Mouse (Mus musculus) monocyte, adult 5-6 weeks (primary cell): Measurements from ENCODE around the gene Sox1. TPM values are rescaled to one million over a fixed set of nuclear protein-coding genes. Genes with fewer than 3 reads are reported as not detected.

Experiments used
- ATAC-seq: fragments of 153-309, 156-312 bp; replicated peaks from 2 replicates; pipeline ENCODE4 v1.8.0; 2017; ENCODE audit warnings: mild to moderate bottlenecking; ENCODE audit not compliant: low TSS enrichment, insufficient number of reproducible peaks, severe bottlenecking, poor library complexity, low FRiP score
- total RNA-seq: library from RNA; stranded (forward); fragments of 200-1000, 200-491, 200-594 nt; gene quantifications from 3 replicates; pipeline ENCODE4 v1.2.3, GENCODE M21; 2017

The Sox1 gene
- total RNA-seq, 1 experiment from 2014 or later: not detected

DNA sequence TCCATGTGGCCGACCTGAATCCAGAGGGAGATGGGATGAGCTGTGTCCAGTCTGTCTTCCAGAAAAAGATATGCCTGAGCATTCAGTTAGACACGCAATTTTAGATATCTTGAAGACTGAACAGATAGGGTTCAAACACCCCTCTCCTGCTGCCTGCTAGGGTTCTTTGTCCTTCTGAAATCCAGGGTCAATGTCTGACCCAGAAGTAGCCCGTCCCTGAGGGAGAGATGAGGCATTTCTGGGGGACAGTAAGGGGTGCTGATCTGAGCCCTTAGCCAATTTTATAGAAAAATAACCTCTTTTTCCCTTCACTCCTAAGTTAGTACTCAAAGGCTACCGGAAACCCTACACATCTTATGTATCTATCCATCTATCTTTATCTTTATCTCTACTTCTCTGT, 7.2 kb upstream of the Sox1 start:
- no peak for ATAC-seq

DNA sequence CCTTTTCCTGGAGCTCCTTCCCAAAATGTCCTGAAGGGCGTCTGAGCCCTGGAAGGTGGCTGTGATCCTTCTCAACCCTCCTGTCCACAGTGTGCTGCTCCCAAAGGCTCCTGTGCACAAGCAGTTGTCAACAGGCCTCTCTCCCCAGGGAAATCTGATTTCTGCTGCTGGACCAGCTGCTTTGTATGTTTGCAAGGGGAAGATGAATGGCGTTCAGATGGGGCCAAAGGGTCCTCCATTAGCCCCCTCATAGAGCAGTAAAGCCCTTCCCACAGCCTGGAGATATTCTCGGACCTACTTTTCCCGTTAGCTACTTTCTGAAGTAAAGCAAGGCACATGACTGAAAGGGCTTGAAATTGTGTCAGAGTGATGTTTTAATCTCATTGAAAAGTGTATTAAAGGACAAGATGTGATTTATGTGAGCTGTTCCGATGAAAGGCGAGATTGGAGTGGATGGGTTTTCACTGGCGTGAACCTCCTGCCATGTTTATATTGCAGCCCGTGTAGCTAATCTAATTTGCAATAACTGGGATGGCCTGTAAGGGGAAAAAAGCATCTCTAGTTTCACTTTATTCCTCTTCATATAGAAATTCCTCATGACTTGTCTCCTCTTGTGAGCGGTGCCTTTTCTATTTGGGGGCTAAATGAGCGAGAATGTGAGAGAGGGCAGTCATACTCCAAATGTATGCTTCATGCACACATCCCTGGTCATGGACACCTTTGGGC, 6.5 kb upstream of the Sox1 start:
- no peak for ATAC-seq

DNA sequence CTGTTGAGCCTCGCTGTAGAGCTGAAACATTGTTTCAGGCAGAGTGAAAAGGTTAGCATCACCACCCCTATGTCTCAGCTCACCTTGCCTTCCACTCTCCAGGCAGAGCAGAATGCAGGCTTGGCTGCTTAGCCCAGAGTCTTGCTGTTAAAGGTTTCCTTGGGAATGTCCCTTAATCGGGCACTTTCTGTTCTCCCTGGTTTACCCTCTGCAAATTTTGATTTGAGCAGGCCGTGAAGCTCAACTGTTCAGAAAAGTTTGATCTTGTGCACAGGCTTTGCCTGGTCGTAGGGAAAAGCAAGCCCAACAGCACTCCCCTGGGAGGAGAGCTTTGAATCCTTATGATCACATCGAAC, 6.0 kb upstream of the Sox1 start:
- no peak for ATAC-seq

DNA sequence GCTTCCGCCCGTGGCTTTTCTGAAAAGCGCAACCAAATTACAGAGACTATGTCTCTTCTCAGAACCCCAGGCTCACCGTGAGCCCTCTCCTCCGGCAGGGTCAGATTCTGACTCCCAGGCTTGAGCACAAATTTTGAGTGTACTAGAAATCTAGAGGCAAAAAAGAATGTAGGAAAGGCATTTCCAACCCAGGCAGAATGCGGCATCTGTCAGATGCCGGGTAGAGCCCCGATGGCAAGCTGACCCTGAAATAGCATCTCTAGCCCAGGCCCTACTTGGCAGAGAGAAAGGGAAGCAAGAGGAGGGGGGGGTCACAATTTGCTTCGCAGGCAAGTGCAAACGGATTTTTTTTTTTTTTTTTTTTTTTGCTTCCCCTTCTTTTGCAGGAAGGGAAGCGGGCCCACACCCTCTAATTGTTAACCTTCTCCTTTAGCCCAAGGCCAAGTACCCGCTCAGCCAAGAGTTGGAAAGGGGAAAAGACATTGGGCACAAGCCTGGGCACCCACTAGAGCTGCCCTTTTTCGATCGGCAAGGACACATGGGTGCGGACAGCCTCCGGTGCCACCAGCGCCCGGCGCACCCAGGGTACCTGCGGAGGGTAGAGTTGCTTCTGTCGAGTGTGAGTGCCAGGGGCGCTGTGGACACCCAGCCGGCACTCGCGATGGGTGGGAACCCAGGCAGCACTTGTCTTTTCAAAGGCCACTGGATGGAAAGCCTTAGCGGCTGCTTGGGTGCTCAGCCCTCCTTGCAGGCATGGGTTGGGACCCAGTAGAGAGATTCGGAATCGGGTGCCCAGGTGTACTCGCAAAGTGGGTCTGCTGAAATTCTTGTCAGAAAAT, 5.1 kb upstream of the Sox1 start:
- no peak for ATAC-seq

DNA sequence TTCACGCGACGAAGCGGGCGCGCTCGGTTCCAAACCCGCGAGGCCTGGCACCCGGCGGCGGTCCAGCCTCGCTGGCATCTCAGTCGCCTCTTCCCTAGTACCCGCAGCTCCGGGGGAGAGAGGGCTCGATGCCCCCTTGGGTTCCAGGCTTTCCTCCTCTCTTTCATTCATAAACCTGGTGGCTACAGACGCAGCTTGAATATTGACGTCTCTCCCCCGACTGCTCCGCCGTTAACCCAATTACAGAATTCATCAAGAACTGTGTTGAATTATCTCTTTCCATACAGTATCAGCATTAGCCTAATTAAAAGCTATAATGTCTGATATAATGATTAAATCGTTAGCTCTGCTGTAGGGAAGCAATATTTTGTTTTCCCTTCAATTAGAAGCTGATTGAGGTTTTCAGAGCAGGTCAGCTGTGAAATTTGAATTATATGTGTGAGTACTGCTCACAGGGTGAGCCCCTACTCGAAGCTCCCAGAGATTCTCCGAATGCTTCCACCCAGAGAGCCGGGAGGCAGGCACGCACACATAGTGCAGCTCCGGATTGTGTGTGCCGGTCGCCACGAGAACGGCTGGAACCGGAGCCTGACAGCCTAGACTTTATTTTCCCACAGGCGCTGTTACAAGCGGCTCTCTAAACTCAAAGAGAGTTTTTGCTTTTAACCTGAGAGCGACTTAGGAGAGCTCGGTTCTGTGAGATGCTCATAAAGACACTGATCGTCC, 4.3 kb upstream of the Sox1 start:
- ATAC-seq: no peak

DNA sequence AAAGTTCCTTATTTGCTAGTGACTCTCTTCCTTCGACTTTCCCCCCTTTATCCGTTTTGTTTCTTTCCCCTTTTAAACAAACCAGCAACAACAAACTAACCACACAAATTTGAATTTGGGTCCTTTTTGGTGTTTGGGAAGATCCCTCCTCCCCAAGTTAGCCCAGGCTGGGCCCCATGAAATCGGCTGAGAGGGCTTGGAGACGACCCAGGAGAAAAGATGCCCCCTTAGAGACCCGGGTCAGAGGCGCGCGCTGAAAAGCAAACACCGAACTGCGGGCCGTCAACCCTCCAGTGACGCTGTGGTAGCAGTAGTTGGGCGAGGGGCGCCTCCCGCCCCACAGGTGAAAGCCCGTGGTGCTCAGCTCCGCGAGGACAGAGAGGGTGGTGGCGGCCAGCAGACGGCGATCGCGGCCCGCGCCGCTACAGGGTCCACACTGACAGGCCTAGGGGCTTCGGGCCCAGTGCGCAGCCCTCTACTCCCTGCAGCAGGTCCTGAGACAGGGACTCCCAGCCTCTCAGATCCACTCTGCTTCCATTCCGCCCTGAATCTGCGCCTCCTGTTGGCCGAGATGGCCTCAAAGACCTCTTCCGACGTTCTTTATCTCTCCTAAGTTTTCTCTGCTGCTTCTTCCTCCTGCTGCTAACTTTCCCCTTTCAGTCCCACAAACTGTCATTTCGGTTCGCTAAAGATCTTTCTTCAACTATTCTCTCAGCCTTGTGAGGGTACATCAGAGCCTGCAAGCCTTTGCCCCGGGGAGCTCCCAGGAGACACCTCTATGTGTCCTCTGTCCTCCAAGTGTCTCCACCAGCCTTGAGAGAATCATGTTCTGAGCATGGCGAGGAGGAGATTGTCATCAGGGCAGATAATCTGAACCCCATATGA, 3.5 kb upstream of the Sox1 start:
- ATAC-seq: no peak

DNA sequence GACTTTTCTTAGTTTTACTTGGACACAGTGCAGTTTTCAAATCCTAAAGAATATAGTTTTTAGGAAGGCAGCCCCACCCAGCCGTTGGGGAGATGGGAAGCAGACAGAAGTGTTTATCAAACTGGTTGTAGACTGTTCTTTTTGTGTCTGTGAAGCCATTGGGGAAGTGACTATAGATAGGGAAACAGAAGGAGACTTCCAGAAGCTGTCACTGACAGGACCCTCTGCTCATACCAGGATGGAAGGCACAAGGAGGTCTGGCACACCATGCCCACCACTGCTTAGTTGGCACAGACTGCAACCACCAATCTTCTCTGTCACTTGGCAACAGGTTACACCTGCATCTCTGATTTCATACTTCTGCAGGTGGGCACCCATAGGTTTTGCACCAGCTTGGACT, 2.3 kb upstream of the Sox1 start:
- no peak for ATAC-seq

DNA sequence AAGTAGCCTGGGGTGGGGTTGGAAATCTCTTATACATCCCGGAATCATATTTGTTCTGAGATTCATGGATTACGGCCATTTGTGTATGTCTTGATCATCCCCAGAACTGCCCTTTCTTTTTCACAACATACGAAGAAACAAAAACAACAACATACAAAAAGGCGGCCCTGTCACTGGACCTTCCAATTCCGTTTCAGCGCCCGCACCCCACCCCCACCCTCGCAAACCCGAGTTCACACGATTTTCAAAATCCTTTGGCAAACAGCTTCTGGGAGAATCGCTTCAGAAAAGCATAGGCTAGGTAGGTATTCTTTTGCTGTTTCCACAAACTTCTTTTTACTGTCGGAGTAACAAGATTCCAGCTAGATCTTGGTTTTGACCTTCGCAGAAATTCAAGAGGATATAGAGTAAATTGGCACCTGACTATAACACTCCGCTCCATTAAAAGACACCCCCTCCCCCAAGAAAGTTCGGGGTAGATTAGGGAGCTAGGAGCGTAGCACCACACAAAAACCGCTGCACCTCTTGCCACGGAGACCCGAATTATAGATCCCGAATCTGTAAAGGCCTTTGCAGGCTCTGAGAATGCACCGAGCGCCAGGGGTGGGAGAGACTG, 602 bp upstream of the Sox1 start:
- no peak for ATAC-seq

DNA sequence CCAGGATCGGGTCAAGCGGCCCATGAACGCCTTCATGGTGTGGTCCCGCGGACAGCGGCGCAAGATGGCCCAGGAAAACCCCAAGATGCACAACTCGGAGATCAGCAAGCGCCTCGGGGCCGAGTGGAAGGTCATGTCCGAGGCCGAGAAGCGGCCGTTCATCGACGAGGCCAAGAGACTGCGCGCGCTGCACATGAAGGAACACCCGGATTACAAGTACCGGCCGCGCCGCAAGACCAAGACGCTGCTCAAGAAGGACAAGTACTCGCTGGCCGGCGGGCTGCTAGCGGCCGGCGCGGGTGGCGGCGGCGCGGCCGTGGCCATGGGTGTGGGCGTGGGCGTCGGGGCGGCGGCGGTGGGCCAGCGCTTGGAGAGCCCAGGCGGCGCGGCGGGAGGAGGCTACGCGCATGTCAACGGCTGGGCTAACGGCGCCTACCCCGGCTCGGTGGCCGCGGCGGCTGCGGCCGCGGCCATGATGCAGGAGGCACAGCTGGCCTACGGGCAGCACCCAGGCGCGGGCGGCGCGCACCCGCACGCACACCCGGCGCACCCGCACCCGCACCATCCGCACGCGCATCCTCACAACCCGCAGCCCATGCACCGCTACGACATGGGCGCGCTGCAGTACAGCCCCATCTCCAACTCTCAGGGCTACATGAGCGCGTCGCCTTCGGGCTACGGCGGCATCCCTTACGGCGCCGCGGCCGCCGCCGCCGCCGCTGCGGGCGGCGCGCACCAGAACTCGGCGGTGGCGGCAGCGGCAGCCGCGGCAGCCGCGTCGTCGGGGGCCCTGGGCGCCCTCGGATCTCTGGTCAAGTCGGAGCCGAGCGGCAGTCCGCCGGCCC, 1.6 kb downstream of the Sox1 start:
- ATAC-seq: no peak

DNA sequence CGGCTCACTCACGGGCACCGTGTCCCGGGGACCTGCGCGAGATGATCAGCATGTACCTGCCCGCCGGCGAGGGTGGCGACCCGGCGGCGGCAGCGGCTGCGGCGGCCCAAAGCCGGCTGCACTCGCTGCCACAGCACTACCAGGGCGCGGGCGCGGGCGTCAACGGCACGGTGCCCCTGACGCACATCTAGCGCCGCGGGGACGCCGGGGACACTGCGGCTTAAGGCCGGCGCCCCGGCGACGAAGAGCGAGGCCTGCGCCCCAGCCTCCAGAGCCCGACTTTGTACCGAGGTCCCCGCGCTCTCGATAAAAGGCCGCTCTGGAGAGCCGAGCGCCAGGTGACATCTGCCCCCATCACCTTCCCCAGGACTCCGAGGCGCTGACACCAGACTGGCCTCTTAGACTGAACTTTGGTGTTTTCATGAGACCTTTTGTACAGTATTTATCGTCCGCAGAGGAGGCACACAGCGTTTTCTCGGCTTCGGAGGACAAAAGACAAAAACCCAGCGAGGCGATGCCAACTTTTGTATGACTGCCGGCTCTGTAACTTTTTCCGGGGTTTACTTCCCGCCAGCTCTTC, 2.3 kb downstream of the Sox1 start:
- no peak for ATAC-seq

DNA sequence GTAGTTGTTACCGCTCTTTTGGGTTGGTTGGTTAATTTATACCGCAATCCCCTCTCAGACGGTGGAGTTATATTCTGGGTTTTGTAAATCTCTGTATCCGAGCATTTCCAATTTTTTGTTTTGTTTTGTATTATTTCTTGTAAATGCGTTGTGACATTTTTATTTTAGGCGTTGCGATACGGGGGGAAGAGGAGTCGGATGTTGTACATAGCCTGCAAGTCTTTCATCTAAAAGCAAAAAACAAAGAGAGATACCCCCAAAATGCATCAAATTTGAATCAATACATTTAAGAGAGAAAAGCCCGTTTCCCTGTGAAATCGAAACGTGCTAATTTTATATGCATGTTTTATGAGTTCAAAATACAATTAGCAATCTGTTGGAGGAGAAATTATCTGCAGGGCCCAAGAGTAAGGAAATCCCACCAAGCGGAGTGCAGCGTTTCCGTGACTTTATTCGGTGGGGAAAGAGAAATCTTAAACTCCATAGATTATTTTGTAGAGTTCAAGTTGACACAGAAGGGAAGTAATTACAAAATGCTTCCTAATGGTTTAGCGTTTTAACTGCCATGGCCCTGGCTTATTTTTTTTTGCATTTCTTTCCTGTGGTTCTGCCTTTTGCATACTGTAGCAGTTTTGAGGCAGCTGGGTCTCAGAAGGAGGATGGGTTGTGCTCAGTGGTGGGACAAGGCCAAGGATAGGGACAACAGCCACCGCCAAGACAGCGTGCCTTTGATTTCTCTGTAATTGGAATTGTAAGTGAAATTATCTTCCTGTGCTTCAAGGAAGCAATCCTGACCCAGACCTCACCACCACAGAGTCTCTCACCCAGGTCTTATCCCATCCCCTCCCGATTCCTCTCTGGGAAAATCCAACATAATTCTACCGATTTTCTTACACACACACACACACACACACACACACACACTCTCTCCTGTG, 3.2 kb downstream of the Sox1 start:
- ATAC-seq: no peak

DNA sequence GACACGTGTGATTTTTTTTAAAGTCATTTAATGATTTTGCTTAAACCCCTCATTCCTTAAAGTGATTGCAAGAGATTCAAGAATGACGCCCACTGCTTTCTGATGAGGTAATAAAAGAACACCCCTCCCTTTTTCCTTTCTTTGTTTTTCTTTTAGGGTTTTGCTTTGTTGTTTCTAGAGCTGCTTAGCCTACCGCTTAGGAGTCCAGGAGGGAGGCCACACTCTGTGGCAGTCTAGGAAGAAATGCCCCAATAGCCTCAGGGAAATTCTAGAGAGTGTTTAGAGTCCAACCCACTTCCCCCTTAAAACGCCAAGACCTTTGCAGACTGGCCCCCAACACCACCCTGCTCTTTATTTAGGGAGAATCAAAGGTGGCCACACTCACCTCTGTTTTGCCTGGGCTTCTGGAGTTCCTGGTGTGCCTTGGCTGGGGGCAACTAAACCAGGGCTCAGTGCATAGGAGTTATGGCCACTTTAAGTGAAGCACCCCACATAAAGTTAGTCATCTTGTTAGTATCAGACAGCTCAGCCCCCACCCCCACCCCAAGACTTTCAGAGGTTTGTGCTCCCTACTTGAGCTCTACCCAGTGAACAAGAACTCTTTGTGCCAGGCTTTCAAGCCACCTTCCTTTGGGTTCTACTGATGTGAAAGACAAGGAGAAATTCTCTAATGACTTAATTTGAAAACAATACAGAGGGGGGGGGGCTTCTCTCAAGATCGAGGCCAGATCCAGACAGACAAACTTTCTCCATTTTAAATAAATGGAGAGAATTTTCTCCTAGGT, 4.5 kb downstream of the Sox1 start:
- no peak for ATAC-seq

DNA sequence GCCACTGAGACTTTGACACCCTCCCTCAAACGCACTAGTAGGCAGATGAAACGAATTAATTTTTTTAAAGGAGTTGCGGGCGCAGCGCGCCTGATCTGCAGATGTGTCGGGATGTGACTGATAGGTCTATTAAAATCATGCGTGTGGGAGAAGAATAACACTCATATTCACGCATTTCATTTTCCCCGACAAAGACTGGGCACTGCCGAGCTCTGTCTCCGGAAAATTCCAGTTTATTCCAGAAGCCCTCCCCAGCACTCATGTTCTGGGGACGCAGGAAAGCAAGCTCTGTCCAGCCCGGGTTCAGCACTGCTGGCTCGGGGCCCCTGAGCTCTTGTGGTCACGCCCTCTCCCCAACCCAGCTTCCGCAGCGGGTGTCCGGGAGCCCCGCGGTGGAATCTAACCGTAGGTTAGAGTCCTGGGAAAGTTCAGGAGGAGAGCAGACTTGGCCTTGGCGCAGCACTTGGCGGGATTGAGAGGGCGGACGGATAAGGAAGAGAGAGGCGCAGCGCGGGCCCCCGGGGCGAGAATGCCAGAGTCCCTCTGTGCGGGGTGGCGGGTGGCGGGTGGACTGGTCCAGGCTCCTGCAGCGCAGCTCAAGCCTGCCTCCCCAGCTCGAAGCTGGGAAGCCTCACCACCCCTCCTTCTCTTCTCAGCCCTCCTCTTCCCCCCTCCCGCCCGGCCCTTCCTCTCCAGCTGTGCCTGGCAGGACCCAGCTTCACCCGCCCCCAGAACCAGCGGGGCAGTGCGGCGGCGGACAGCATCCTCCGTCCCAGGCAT, 5.7 kb downstream of the Sox1 start:
- ATAC-seq: no peak

DNA sequence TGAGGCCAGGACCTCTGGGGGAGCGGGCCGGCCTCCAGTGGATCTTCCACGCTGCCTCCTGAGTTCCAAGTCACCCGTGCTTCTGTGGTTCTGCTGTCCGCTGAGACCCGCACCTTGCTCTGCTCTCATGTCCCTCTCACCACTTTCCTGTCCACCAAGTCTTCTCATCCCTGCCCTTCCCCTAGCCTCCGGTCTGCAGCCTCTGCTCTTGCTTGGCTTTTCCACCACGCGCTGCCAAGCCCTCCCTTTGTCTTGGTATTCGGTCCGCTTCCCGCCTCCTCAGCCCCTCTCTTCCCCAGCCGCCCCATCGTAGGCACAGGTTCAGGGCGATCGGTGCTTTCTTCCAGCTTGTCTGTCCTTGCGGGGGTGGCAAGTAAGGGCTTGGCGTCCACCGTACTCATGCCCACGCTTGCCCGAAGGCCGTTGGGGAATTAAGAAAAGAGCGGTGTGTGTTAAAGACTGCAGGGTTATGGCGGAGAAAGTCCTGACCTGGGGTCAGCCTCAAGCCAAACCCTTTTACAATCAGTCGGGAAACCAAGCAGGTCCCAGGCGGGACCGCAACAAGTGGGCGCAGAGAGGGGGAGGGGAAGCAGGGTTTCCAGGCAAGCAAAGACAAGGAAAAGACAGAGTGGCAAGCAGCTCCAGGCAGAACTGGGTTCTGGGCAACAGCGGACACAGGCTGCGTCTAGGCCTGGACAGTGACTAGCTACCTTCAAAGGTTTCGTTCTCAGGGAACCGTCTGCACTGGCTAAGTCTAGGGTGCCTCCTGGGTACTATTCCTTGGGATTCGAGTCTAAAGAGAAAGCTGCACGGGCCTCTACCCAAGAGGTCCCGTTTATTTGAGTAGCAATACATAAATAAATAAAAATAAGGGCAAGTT, 6.5 kb downstream of the Sox1 start:
- no peak for ATAC-seq
